Mouse (Mus musculus) liver, adult 2 months (tissue): ENCODE results near the gene Slc23a2. TPM values are rescaled to one million over a fixed set of nuclear protein-coding genes. Genes with fewer than 3 reads are reported as not detected.

ENCODE experiments used
- DNase-seq: peaks from one replicate; pipeline ENCODE4 v3.0.0-alpha.2; 2011; ENCODE audit warnings: low read depth, low spot score; ENCODE audit errors: extremely low read depth
- H3K27ac ChIP-seq: fragments of 200-500 bp; replicated peaks from 2 replicates; pipeline ENCODE4 v1.5.1; 2012; ENCODE audit warnings: low read depth, mild to moderate bottlenecking, control low read depth, inconsistent platforms, low read length; ENCODE audit not compliant: insufficient read depth
- H3K27me3 ChIP-seq: fragments of 200-500 bp; 2 replicates; pipeline ENCODE4 v1.6.1; 2012; ENCODE audit warnings: mild to moderate bottlenecking, moderate library complexity, low read length, inconsistent platforms; ENCODE audit not compliant: control insufficient read depth, insufficient read depth
- H3K36me3 ChIP-seq: fragments of 200-500 bp; 2 replicates; pipeline ENCODE4 v1.6.1; 2012; ENCODE audit warnings: low read length, inconsistent platforms; ENCODE audit not compliant: control insufficient read depth, insufficient read depth
- H3K4me1 ChIP-seq: fragments of 200-500 bp; 2 replicates; pipeline ENCODE4 v1.6.1; 2011; ENCODE audit warnings: low read length; ENCODE audit not compliant: control insufficient read depth, insufficient read depth
- H3K4me3 ChIP-seq: fragments of 200-500 bp; 2 replicates; pipeline ENCODE4 v1.5.1; 2011; ENCODE audit warnings: low read depth, mild to moderate bottlenecking, control low read depth, low read length, moderate library complexity; ENCODE audit not compliant: insufficient read depth
- H3K79me2 ChIP-seq: fragments of 200-500 bp; 2 replicates; pipeline ENCODE4 v1.6.1; 2012; ENCODE audit warnings: inconsistent platforms, mild to moderate bottlenecking, low read length, moderate library complexity; ENCODE audit not compliant: control insufficient read depth, insufficient read depth
- H3K9ac ChIP-seq: fragments of 200-500 bp; 2 replicates; pipeline ENCODE4 v1.6.1; 2012; ENCODE audit warnings: low read depth, mild to moderate bottlenecking, control low read depth, inconsistent platforms, low read length
- CTCF ChIP-seq: fragments of 200-500 bp; IDR thresholded peaks from 2 replicates; pipeline ENCODE4 v1.5.1; 2011; ENCODE audit warnings: low read depth, low read length, control low read depth
- POLR2A ChIP-seq: fragments of 200-500 bp; IDR thresholded peaks from 2 replicates; pipeline ENCODE4 v1.6.1; 2011; ENCODE audit warnings: low read length, control low read depth; ENCODE audit not compliant: insufficient read depth; ENCODE audit errors: extremely low read depth
- WGBS: fragments of 180-500 bp; shearing (Covaris S2); methylation state at CpG from one replicate; pipeline ENCODE4 v1.1.7; 2018; 5-methylcytosine and 5-hydroxymethylcytosine counted together
- polyA plus RNA-seq: library from polyadenylated mRNA; depleted of rRNA; stranded (reverse); fragments of >200 nt; gene quantifications from 2 replicates; pipeline ENCODE4 v1.2.3, GENCODE M21; 2012
- total RNA-seq: library from RNA; depleted of rRNA; stranded (reverse); fragments of >200 nt; gene quantifications from 2 replicates; pipeline ENCODE4 v1.2.3, GENCODE M21; 2014

Slc23a2 gene
- total and polyA plus RNA-seq, 2 experiments = 12.7 to 14.8 TPM

GRCm38 (mm10) chr2:132020991-132021541, 123.8 kb downstream of the Slc23a2 start:
- H3K27ac ChIP-seq = no peak overlapping the region
- no peaks in the 10 kb centered on the region for H3K79me2 ChIP-seq
- 66% methylated on average over 5 of the region's 5 CpGs for WGBS
- no peaks in the 10 kb centered on the region for H3K36me3 ChIP-seq
- no peak overlapping the region for H3K9ac ChIP-seq
- no peaks in the 10 kb centered on the region for H3K4me1 ChIP-seq
- no peak for TF ChIP-seq POLR2A
- TF ChIP-seq CTCF = no peak
- no peak overlapping the region for H3K4me3 ChIP-seq
- no peak for DNase-seq
- no peaks in the 10 kb centered on the region for H3K27me3 ChIP-seq

GRCm38 (mm10) chr2:132020420-132020819, 124.5 kb downstream of the Slc23a2 start:
- Histone ChIP-seq H3K79me2 (no peaks in the 10 kb centered on the region), H3K4me3 (no peak overlapping the region), H3K9ac (no peak overlapping the region), H3K27me3 (no peaks in the 10 kb centered on the region), H3K4me1 (no peaks in the 10 kb centered on the region), H3K36me3 (no peaks in the 10 kb centered on the region), H3K27ac (no peak overlapping the region)
- TF ChIP-seq CTCF (no peak), POLR2A (no peak)
- WGBS = 89% methylated on average over 7 of the region's 7 CpGs
- no peak for DNase-seq

- Histone ChIP-seq H3K79me2 (no peaks in the 10 kb centered on the region), H3K4me1 (no peaks in the 10 kb centered on the region), H3K27ac (peak overlapping the region; percentile 1; the same call in 1 of the 2 replicates), H3K4me3 (no peak overlapping the region), H3K36me3 (no peaks in the 10 kb centered on the region), H3K9ac (no peak overlapping the region), H3K27me3 (no peaks in the 10 kb centered on the region)
- TF ChIP-seq POLR2A (no peak), CTCF (no peak)
- WGBS = 75% methylated on average over 3 of the region's 3 CpGs
- DNase-seq = peak; percentile 35
These were observed 125.5 kb downstream of the Slc23a2 start for GRCm38 (mm10) chr2:132019372-132019811.

- Histone ChIP-seq H3K4me1 (no peaks in the 10 kb centered on the region), H3K4me3 (no peak overlapping the region), H3K9ac (no peak overlapping the region), H3K27me3 (no peaks in the 10 kb centered on the region), H3K27ac (no peak overlapping the region), H3K36me3 (no peaks in the 10 kb centered on the region), H3K79me2 (no peaks in the 10 kb centered on the region)
- TF ChIP-seq POLR2A (no peak), CTCF (no peak)
- no peak for DNase-seq
- 41% methylated on average over 4 of the region's 4 CpGs for WGBS
These were observed 126.8 kb downstream of the Slc23a2 start for GRCm38 (mm10) chr2:132018156-132018555.

GRCm38 (mm10) chr2:132017611-132018010, 127.3 kb downstream of the Slc23a2 start:
- H3K27ac ChIP-seq = no peak overlapping the region
- H3K79me2 ChIP-seq = no peaks in the 10 kb centered on the region
- H3K27me3 ChIP-seq = no peaks in the 10 kb centered on the region
- no peak overlapping the region for H3K9ac ChIP-seq
- no peaks in the 10 kb centered on the region for H3K36me3 ChIP-seq
- 38% methylated on average over 7 of the region's 7 CpGs for WGBS
- DNase-seq = no peak
- TF ChIP-seq CTCF (no peak), POLR2A (no peak)
- H3K4me3 ChIP-seq = no peak overlapping the region
- no peaks in the 10 kb centered on the region for H3K4me1 ChIP-seq

- no peaks in the 10 kb centered on the region for H3K36me3 ChIP-seq
- DNase-seq = no peak
- no peaks in the 10 kb centered on the region for H3K79me2 ChIP-seq
- no peaks in the 10 kb centered on the region for H3K27me3 ChIP-seq
- H3K9ac ChIP-seq = no peak overlapping the region
- TF ChIP-seq POLR2A = no peak
- no peak for TF ChIP-seq CTCF
- H3K4me3 ChIP-seq = no peak overlapping the region
- no peak overlapping the region for H3K27ac ChIP-seq
- WGBS = 87% methylated on average over 1 of the region's 1 CpGs
- no peaks in the 10 kb centered on the region for H3K4me1 ChIP-seq
These were observed 128.9 kb downstream of the Slc23a2 start for GRCm38 (mm10) chr2:132016034-132016433.
